17 mouse cellular contexts compared by ENCODE assay signal in genomic region chr14:111253190-111253589, GRCm38 (mm10).
A peak's percentile ranks its signal among the peaks of the same experiment; 100 is the strongest.
DNase-seq lines count a peak whose midpoint lies in the region; ATAC-seq lines count a peak whose summit lies in the region.
"Had no signal": no experiment of that assay in that cellular context is flagged by ENCODE, and none has a peak within 500 bp of the region (broad histone marks: within the 10 kb centered on the region; RNA-seq: fewer than 3 reads in every experiment).

No protein-coding gene starts in this region.

- no peaks in the 10 kb centered on the region for H3K4me1 ChIP-seq in midbrain, embryonic 11.5 days (ENCODE audit: control insufficient read depth, insufficient read depth, low read length)
- peaks cover 6% of the 10 kb centered on the region for H3K4me1 ChIP-seq in midbrain, embryonic 10.5 days
- peaks cover 6% of the 10 kb centered on the region; the same call in 1 of the 2 replicates for H3K4me1 ChIP-seq in hindbrain, embryonic 13.5 days (replicated peaks)
- H3K4me1 ChIP-seq in neural tube, embryonic 15.5 days = no peaks in the 10 kb centered on the region
- H3K4me1 ChIP-seq: stomach, embryonic 15.5 days had no signal

- H3K27ac ChIP-seq in midbrain, embryonic 11.5 days (ENCODE audit: low read depth, low read length) = no peak overlapping the region
- no peak overlapping the region for H3K27ac ChIP-seq in midbrain, embryonic 10.5 days (replicated peaks)
- H3K27ac ChIP-seq in hindbrain, embryonic 13.5 days = no peak overlapping the region
- no peak overlapping the region for H3K27ac ChIP-seq in neural tube, embryonic 15.5 days (replicated peaks)
- H3K27ac ChIP-seq: stomach, embryonic 15.5 days had no signal

- H3K4me3 ChIP-seq in midbrain, embryonic 11.5 days (ENCODE audit: low read depth, low read length) = no peak overlapping the region
- H3K4me3 ChIP-seq in midbrain, embryonic 10.5 days = no peak overlapping the region
- H3K4me3 ChIP-seq in hindbrain, embryonic 13.5 days = no peak overlapping the region
- no peak overlapping the region for H3K4me3 ChIP-seq in neural tube, embryonic 15.5 days (replicated peaks)
- H3K4me3 ChIP-seq: stomach, embryonic 15.5 days had no signal

- no peaks in the 10 kb centered on the region for H3K27me3 ChIP-seq in midbrain, embryonic 11.5 days (ENCODE audit: control insufficient read depth, insufficient read depth, low read length)
- H3K27me3 ChIP-seq in midbrain, embryonic 10.5 days (ENCODE audit: low read depth, poor library complexity, severe bottlenecking) = no peaks in the 10 kb centered on the region
- H3K27me3 ChIP-seq in hindbrain, embryonic 13.5 days = no peaks in the 10 kb centered on the region
- H3K27me3 ChIP-seq in neural tube, embryonic 15.5 days (replicated peaks) = no peaks in the 10 kb centered on the region
- H3K27me3 ChIP-seq: CH12.LX; stomach, embryonic 15.5 days had no signal

- H3K9me3 ChIP-seq in midbrain, embryonic 11.5 days (ENCODE audit: control insufficient read depth, low read length) = no peaks in the 10 kb centered on the region
- H3K9me3 ChIP-seq in midbrain, embryonic 10.5 days (replicated peaks) = no peaks in the 10 kb centered on the region
- no peaks in the 10 kb centered on the region for H3K9me3 ChIP-seq in hindbrain, embryonic 13.5 days
- no peaks in the 10 kb centered on the region for H3K9me3 ChIP-seq in neural tube, embryonic 15.5 days (replicated peaks)
- H3K9me3 ChIP-seq: stomach, embryonic 15.5 days had no signal

- 25% methylated on average over 3 of the region's 3 CpGs for WGBS in midbrain, embryonic 11.5 days
- WGBS in midbrain, embryonic 10.5 days = 42% methylated on average over 3 of the region's 3 CpGs
- WGBS in hindbrain, embryonic 13.5 days = 20% methylated on average over 3 of the region's 3 CpGs
- 16% methylated on average over 3 of the region's 3 CpGs for WGBS in neural tube, embryonic 15.5 days

- no peak overlapping the region for H3K4me2 ChIP-seq in midbrain, embryonic 11.5 days
- H3K4me2 ChIP-seq in hindbrain, embryonic 13.5 days = no peak overlapping the region
- H3K4me2 ChIP-seq in neural tube, embryonic 15.5 days = no peak overlapping the region
- H3K4me2 ChIP-seq: lung, embryonic 14.5 days; stomach, embryonic 15.5 days had no signal

- peak; percentile 73 for ATAC-seq in midbrain, embryonic 11.5 days (ENCODE audit: low FRiP score)
- peak; percentile 41; the same call in 1 of the 2 replicates for ATAC-seq in hindbrain, embryonic 13.5 days (ENCODE audit: low FRiP score)
- ATAC-seq in neural tube, embryonic 15.5 days (ENCODE audit: low FRiP score) = peak; percentile 31; the same call in 1 of the 2 replicates
- ATAC-seq: intestine, embryonic 16.5 days had no signal

- H3K36me3 ChIP-seq in midbrain, embryonic 11.5 days (ENCODE audit: control insufficient read depth, insufficient read depth, low read length) = no peaks in the 10 kb centered on the region
- H3K36me3 ChIP-seq in midbrain, embryonic 10.5 days = no peaks in the 10 kb centered on the region
- no peaks in the 10 kb centered on the region for H3K36me3 ChIP-seq in hindbrain, embryonic 13.5 days
- no peaks in the 10 kb centered on the region for H3K36me3 ChIP-seq in neural tube, embryonic 15.5 days
- H3K36me3 ChIP-seq: stomach, embryonic 15.5 days had no signal

- H3K9ac ChIP-seq in midbrain, embryonic 11.5 days (ENCODE audit: low read length) = no peak overlapping the region
- H3K9ac ChIP-seq in hindbrain, embryonic 13.5 days = no peak overlapping the region
- H3K9ac ChIP-seq in neural tube, embryonic 15.5 days (replicated peaks) = no peak overlapping the region
- H3K9ac ChIP-seq: lung, embryonic 14.5 days; stomach, embryonic 15.5 days had no signal

- DNase-seq in midbrain, embryonic 11.5 days (ENCODE audit: low spot score, missing footprints) = no peak
- no peak for DNase-seq in midbrain, embryonic 10.5 days (ENCODE audit: low spot score)
- peak; percentile 8 for DNase-seq in embryo, embryonic 11 days
- no peak for DNase-seq in right cerebral cortex, postnatal 25 days
- DNase-seq in adrenal gland, adult 2 months = no peak
- no peak for DNase-seq in gastrocnemius, postnatal 10 days
- DNase-seq: adrenal gland, postnatal 10 days; heart, adult 18-20 months; kidney, postnatal 14 days; layer of hippocampus, postnatal 36 days; lung, embryonic 14.5 days; thymus, postnatal 4 days had no signal
